Mouse (Mus musculus): ENCODE data around the gene Serhl. TPM values are rescaled to one million over a fixed set of nuclear protein-coding genes. Genes with fewer than 3 reads are reported as not detected.
A peak's percentile ranks its signal among the peaks of the same experiment; 100 is the strongest.
"Not testable (repeated sequence)": the region's sequence is repeated elsewhere in the genome, so short reads cannot be mapped to it uniquely, and the experiment has no call there.

The Serhl gene
- polyA plus RNA-seq, 1 experiment from 2014 or later, result 83.5 TPM

- DNase-seq (ENCODE audit: low spot score), result no peak
- Histone ChIP-seq H3K36me3 (ENCODE audit: insufficient read depth, low read length) (no peaks in the 10 kb centered on the region), H3K9ac (ENCODE audit: low read depth, low read length) (no peak overlapping the region), H3K27ac (no peak overlapping the region), H3K9me3 (replicated peaks; ENCODE audit: low read length) (no peaks in the 10 kb centered on the region), H3K27me3 (ENCODE audit: insufficient read depth, low read length) (no peaks in the 10 kb centered on the region), H3K4me3 (replicated peaks; ENCODE audit: low read depth, low read length) (no peak overlapping the region), H3K4me1 (replicated peaks; ENCODE audit: insufficient read depth, low read length) (peaks cover 4% of the 10 kb centered on the region; the same call in 1 of the 2 replicates), H3K4me2 (ENCODE audit: low read length) (no peak overlapping the region)
- no peak for TF ChIP-seq CTCF (IDR thresholded peaks at IDR 0.05; ENCODE audit: low read depth)
- 9% methylated on average over 5 of the region's 5 CpGs for WGBS
- ATAC-seq (replicated peaks; ENCODE audit: low FRiP score, low read depth), result no peak; the same call in 1 of the 2 replicates
Measured at GRCm38 (mm10) chr15:83061689-83062088, 27.6 kb upstream of the Serhl start.

GRCm38 (mm10) chr15:83062582-83062981 lies 26.7 kb upstream of the Serhl start:
- not testable (repeated sequence) for H3K27ac ChIP-seq; DNase-seq (ENCODE audit: low spot score); H3K4me3 ChIP-seq (replicated peaks; ENCODE audit: low read depth, low read length)

GRCm38 (mm10) chr15:83065543-83065942 lies 23.8 kb upstream of the Serhl start:
- DNase-seq (ENCODE audit: low spot score) (no peak), ATAC-seq (replicated peaks; ENCODE audit: low FRiP score, low read depth) (no peak)
- H3K4me1 ChIP-seq (replicated peaks; ENCODE audit: insufficient read depth, low read length), result no peaks in the 10 kb centered on the region
- H3K36me3 ChIP-seq (ENCODE audit: insufficient read depth, low read length), result no peaks in the 10 kb centered on the region
- no peak for TF ChIP-seq CTCF (IDR thresholded peaks at IDR 0.05; ENCODE audit: low read depth)
- H3K4me3 ChIP-seq (replicated peaks; ENCODE audit: low read depth, low read length), result no peak overlapping the region
- WGBS, result 73% methylated on average over 4 of the region's 4 CpGs
- no peak overlapping the region for H3K9ac ChIP-seq (ENCODE audit: low read depth, low read length)
- no peak overlapping the region for H3K27ac ChIP-seq
- H3K27me3 ChIP-seq (ENCODE audit: insufficient read depth, low read length), result no peaks in the 10 kb centered on the region
- no peak overlapping the region for H3K4me2 ChIP-seq (ENCODE audit: low read length)
- no peaks in the 10 kb centered on the region for H3K9me3 ChIP-seq (replicated peaks; ENCODE audit: low read length)

More at GRCm38 (mm10) chr15:83062582-83062981, 26.7 kb upstream of the Serhl start:
- H3K9me3 ChIP-seq (replicated peaks; ENCODE audit: low read length); H3K4me2 ChIP-seq (ENCODE audit: low read length); ATAC-seq (replicated peaks; ENCODE audit: low FRiP score, low read depth); H3K36me3 ChIP-seq (ENCODE audit: insufficient read depth, low read length); H3K9ac ChIP-seq (ENCODE audit: low read depth, low read length); H3K4me1 ChIP-seq (replicated peaks; ENCODE audit: insufficient read depth, low read length); H3K27me3 ChIP-seq (ENCODE audit: insufficient read depth, low read length): not testable (repeated sequence)
- WGBS, result 84% methylated on average over 2 of the region's 2 CpGs

DNA sequence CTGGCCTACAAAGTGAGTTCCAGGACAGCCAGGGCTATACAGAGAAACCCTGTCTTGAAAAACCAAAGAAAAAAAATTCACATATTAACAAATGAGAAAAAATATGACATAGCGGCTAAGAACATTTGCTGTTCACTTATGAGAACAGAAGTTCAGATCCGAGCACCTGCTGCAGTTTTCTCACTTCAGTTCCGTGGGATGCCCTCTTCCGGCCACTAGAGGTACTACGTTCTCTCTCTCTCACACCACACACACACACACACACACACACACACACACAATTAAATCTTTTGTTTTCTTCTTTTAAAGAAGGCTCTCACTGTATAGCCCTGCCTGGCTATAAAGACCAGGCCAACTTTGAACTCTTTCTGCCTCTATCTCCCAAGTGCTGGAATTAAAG lies 21.0 kb upstream of the Serhl start:
- Histone ChIP-seq H3K27me3 (ENCODE audit: insufficient read depth, low read length) (no peaks in the 10 kb centered on the region), H3K9me3 (replicated peaks; ENCODE audit: low read length) (no peaks in the 10 kb centered on the region), H3K27ac (no peak overlapping the region), H3K4me1 (replicated peaks; ENCODE audit: insufficient read depth, low read length) (no peaks in the 10 kb centered on the region), H3K9ac (ENCODE audit: low read depth, low read length) (no peak overlapping the region), H3K4me3 (replicated peaks; ENCODE audit: low read depth, low read length) (no peak overlapping the region), H3K36me3 (ENCODE audit: insufficient read depth, low read length) (no peaks in the 10 kb centered on the region), H3K4me2 (ENCODE audit: low read length) (no peak overlapping the region)
- ATAC-seq (replicated peaks; ENCODE audit: low FRiP score, low read depth) (no peak), DNase-seq (ENCODE audit: low spot score) (no peak)
- TF ChIP-seq CTCF (IDR thresholded peaks at IDR 0.05; ENCODE audit: low read depth), result no peak
- 95% methylated on average over 5 of the region's 5 CpGs for WGBS

DNA sequence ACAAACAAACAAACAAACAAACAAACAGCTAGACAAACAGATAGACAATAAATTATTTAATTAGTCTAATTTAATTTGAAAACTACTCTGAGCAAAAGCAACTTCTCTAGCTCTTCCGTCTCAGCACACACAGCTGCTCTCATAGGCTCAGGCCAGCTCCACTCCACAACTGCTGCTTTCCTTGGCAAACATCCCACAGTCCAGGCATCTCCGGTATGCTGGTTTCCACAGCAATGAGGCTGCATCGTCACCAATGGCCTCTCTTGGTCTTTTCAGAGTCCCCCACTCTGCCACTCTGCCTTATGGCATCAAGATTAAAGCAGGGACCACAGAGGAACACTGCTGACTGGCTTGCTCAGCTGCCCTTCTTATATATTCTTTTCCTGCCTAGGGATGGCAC lies 18.4 kb upstream of the Serhl start:
- no peaks in the 10 kb centered on the region for H3K27me3 ChIP-seq (ENCODE audit: insufficient read depth, low read length)
- ATAC-seq (replicated peaks; ENCODE audit: low FRiP score, low read depth) (no peak), DNase-seq (ENCODE audit: low spot score) (peak; percentile 88)
- H3K4me1 ChIP-seq (replicated peaks; ENCODE audit: insufficient read depth, low read length), result no peaks in the 10 kb centered on the region
- H3K9ac ChIP-seq (ENCODE audit: low read depth, low read length), result no peak overlapping the region
- H3K4me2 ChIP-seq (ENCODE audit: low read length), result no peak overlapping the region
- TF ChIP-seq CTCF (IDR thresholded peaks at IDR 0.05; ENCODE audit: low read depth), result no peak
- H3K9me3 ChIP-seq (replicated peaks; ENCODE audit: low read length), result no peaks in the 10 kb centered on the region
- H3K4me3 ChIP-seq (replicated peaks; ENCODE audit: low read depth, low read length), result no peak overlapping the region
- no peak overlapping the region for H3K27ac ChIP-seq
- H3K36me3 ChIP-seq (ENCODE audit: insufficient read depth, low read length), result no peaks in the 10 kb centered on the region
- WGBS, result 36% methylated on average over 3 of the region's 3 CpGs

DNA sequence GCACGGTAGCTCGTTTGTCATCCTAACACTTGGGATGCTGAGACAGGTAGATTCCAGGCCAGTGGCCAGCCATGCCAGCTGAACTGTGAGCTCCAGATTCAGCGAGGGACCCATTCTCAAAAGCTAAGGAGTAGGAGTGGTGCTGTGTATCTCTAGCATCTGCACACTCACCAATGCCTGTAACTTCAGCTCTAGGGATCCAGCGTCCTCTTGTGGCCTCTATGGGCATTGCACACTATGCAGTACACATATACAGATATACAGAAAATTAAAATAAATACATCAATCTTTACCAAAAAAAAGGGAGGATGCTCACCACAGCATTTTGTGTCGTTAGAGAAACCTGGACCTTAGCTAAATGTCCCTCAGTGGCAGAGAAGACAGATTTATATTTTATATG lies 17.6 kb upstream of the Serhl start:
- no peak overlapping the region for H3K4me3 ChIP-seq (replicated peaks; ENCODE audit: low read depth, low read length)
- 87% methylated on average over 5 of the region's 5 CpGs for WGBS
- TF ChIP-seq CTCF (IDR thresholded peaks at IDR 0.05; ENCODE audit: low read depth), result peak; percentile 48; the same call in 1 of the 2 replicates
- no peaks in the 10 kb centered on the region for H3K9me3 ChIP-seq (replicated peaks; ENCODE audit: low read length)
- no peaks in the 10 kb centered on the region for H3K36me3 ChIP-seq (ENCODE audit: insufficient read depth, low read length)
- DNase-seq (ENCODE audit: low spot score) (no peak), ATAC-seq (replicated peaks; ENCODE audit: low FRiP score, low read depth) (no peak)
- H3K27me3 ChIP-seq (ENCODE audit: insufficient read depth, low read length), result no peaks in the 10 kb centered on the region
- H3K27ac ChIP-seq, result no peak overlapping the region
- no peak overlapping the region for H3K9ac ChIP-seq (ENCODE audit: low read depth, low read length)
- no peak overlapping the region for H3K4me2 ChIP-seq (ENCODE audit: low read length)
- H3K4me1 ChIP-seq (replicated peaks; ENCODE audit: insufficient read depth, low read length), result no peaks in the 10 kb centered on the region

DNA sequence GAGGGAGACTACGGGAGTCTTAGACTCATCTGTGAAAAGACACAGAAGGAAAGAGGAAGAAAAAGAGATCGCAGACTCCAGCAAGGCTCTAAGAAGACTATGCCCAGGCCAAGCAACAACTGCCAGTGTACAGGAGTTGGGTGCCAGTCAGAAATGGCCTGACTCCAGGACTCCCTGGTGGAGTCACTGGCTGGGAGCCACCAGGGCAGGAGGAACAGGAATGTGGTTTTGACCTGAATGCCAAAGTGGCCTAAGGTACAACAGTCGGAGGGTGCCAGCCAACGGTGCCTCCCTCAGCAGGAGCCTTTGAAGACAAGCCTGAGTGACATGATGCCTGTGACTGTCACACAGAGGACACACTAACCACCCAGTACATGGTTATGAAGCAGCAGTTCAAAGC lies 15.1 kb upstream of the Serhl start:
- no peak for TF ChIP-seq CTCF (IDR thresholded peaks at IDR 0.05; ENCODE audit: low read depth)
- H3K9me3 ChIP-seq (replicated peaks; ENCODE audit: low read length), result no peaks in the 10 kb centered on the region
- no peak overlapping the region for H3K27ac ChIP-seq
- no peaks in the 10 kb centered on the region for H3K4me1 ChIP-seq (replicated peaks; ENCODE audit: insufficient read depth, low read length)
- no peak overlapping the region for H3K4me2 ChIP-seq (ENCODE audit: low read length)
- no peak overlapping the region for H3K9ac ChIP-seq (ENCODE audit: low read depth, low read length)
- H3K27me3 ChIP-seq (ENCODE audit: insufficient read depth, low read length), result no peaks in the 10 kb centered on the region
- WGBS, result 85% methylated on average over 4 of the region's 4 CpGs
- DNase-seq (ENCODE audit: low spot score), result no peak
- no peaks in the 10 kb centered on the region for H3K36me3 ChIP-seq (ENCODE audit: insufficient read depth, low read length)
- no peak overlapping the region for H3K4me3 ChIP-seq (replicated peaks; ENCODE audit: low read depth, low read length)
- no peak for ATAC-seq (replicated peaks; ENCODE audit: low FRiP score, low read depth)
